Mouse (Mus musculus) B cell, adult 2 months (primary cell): ENCODE data around the gene Bbip1.

Experiments used
- DNase-seq, 2 experiments: peaks; one replicate each; pipeline ENCODE4 v3.0.0; 2022

The Bbip1 gene

DNA sequence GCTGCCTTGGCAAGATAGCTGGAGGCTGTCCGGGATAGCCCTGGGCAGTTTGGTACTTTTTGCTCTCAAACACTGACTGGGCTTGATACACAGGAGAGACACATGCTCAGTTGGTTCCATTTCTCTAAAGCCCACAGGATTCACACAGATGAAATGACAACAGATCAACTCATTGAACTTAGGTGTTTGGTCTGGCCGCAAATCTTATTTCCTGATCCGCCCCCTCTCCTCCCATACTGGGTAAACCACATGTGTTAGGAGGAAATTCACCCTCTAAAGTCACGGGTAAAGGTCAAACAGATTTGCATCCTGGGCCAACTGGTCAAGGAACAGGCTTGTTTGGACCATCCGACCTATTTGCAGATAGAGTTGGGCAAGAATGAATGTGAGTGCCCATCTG lies 54.9 kb downstream of the Bbip1 start:
- peak in 1 of 2 experiments; percentile 23 for DNase-seq

DNA sequence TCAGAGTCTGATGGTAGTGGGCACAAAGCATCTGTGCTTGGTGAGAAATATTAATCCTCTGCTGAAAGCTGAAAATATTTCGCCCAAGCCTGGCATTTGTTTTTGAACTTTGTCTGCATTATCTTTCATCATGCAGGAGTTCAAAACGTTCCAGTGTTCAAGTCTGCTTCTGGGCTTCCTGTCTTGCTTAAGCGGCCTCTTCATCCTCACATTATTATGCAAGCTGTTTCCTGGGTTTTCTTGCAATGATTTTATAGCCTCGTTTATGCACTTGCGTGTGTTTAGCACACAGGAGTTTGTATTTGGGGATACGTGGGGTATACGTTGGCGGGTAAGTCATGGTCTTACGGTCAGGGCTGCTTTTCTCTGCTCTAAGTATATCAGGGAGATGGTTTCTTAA lies 56.1 kb downstream of the Bbip1 start:
- no peak for DNase-seq

DNA sequence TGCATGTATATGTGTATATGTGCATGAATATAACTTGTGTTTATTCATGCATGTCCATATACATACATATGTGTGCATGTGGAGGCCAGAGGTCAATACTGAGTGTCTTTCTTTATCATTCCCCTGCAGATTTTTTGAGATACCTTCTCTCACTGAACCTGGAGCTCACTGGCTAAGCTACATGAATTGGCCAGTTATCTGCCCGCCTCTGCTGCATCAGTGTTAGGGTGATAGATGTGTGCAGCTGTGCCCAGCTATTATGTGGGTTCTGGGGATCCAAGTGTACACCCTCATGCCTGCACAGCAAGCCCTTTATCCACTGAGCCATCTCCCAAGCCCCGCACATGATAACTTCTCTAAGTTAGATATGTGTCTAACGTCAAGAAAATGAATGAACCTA lies 56.6 kb downstream of the Bbip1 start:
- DNase-seq = no peak

DNA sequence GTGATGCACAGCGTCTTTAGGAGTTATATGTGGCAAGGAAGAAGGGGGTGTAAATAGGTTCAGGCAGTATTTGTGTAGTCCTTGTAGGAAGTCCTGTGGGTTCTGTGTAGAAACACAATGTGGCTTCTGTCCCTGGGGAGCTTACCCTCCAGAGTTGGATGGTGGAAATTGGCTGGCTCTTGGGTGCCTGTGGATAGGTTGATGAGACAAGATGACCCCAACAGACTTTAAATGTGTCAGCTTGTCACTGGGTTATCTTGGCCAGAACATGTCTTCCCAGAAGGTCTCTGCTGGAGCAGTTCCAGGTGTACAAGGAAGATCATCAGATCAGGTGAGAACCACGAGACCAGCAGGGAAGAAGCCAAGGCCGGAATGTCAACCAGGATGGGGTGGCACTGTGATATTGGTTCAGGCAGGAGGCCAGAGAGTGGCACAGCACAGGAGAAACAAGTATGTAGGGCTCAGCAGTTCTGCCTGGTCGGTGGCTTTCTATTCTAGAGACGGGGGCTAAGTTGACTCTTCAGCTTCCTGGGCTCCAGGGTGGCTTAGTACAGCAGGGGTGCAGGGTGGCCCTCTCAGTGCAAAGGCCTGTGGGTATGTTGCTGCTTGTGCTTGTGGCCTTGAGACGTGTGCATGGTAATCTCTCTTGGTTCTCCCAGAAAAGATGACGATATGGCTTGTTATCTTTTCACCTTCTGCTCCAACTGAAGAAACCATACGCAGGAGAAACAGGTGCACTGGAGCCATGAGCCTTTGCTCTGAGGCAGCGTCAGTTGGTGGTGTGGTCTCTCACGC lies 57.7 kb downstream of the Bbip1 start:
- no peak for DNase-seq

DNA sequence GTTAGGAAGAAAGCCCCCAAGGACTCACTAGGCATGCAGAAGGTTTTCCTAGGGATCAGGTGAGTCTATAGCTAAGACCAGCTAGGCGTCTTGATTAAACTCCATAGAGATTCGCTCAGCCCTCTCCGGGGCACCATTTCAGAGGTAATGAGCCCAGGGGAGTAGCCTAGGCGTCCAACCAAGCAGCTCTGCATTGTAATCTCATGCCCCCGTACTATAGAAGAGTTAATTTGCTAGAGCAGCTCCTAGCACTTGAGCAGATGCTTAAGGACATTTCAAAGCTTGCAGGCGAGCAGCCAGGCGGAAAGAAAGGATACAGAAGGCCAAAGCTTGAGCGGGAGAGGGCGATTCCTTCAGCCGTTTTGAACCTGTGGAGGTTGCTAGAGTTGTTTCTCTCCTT lies 59.0 kb downstream of the Bbip1 start:
- DNase-seq = no peak

DNA sequence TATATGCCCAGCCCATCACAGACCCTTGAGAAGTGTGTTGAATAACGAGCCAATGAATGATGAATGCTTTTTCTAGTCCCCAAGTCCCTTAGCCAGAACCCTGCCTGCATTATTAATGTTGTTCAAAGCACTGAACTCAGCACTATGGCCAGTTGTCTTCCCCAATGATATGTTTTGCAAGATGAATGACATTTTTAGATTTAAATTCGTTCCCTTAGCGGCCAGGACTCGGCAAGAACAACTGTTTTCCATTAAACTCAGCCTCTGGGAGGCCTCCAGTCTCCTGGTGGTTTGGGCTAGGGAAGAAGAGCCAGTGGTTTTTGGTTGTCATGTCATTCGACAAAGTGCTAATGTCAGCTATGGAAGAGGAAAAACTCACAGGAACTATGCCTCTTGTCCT lies 62.6 kb downstream of the Bbip1 start:
- DNase-seq = no peak

DNA sequence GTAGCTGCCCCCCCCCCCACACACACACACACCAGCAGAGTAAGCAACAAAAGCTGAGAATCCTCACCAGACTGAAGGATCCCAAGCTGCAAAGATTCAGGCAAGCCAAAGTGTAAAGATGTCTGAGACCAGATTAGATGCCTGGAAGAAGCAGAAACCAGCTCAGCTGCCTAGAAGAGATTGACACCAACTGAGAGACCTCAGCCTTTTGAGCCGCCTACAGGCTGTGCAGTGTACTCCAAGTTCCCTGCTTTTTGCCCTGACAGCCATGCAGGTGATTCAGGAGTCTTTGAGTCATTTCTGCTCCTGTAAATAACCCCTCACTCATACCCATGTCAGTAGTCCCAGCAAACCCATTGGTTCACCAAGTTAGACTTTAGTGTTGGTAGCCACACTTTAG lies 64.0 kb downstream of the Bbip1 start:
- DNase-seq = no peak
